Mouse (Mus musculus) gastrocnemius, postnatal 10 days (tissue): ENCODE data around the gene Atrn. TPM values are rescaled to one million over a fixed set of nuclear protein-coding genes. Genes with fewer than 3 reads are reported as not detected.

Experiments used
- microRNA-seq, 2 experiments: library from miRNA; unstranded; fragments of <30 nt; microRNA quantifications; one replicate each; pipeline ENCODE4 v1.2.0; 2021
- total RNA-seq, 2 experiments: library from RNA; stranded (reverse); gene quantifications; 2 replicates each; pipeline ENCODE4 v1.2.3; 2021

The Atrn gene
- total RNA-seq, 2 experiments from 2014 or later: 20.5 to 24.6 TPM

Small RNA genes within 50 kb of the gene (microRNA-seq; reads per million reads assigned to microRNA genes)
- gene Mir6973b: 0 reads per million in 2 experiments

Other genes starting within 250 kb of the Atrn start
- 10 to 100 TPM; 66.1 to 71.3 TPM for gene Ddrgk1, start 241.8 kb upstream of the Atrn start, total RNA-seq
- gene Itpa, start 238.9 kb upstream of the Atrn start, total RNA-seq: 10 to 100 TPM; 15.9 to 16.5 TPM
- gene Slc4a11, start 209.0 kb upstream of the Atrn start, total RNA-seq: under 1 TPM; 0.07 to 0.25 TPM
- gene 4930402H24Rik, start 89 bp upstream of the Atrn start, total RNA-seq: 10 to 100 TPM; 10.1 to 12.8 TPM
- 1 to 10 TPM; 4.5 to 8.6 TPM for gene Gfra4, start 136.6 kb downstream of the Atrn start, total RNA-seq
- gene Adam33, start 157.3 kb downstream of the Atrn start, total RNA-seq: 1 to 10 TPM; 3.7 to 5.9 TPM
- gene Siglec1, start 180.3 kb downstream of the Atrn start, total RNA-seq: 1 to 10 TPM; 1.2 to 1.4 TPM
- 10 to 100 TPM; 18.3 to 25.0 TPM for gene Hspa12b, start 220.8 kb downstream of the Atrn start, total RNA-seq
- gene Gm11037, start 227.0 kb downstream of the Atrn start, total RNA-seq: not detected